Mouse (Mus musculus) lung, postnatal 36 days (tissue): ENCODE data around the gene Htr6.

Experiments used
- DNase-seq: peaks from one replicate; pipeline ENCODE4 v3.0.0; 2022; ENCODE audit warnings: mixed read lengths

Gene Htr6

DNA sequence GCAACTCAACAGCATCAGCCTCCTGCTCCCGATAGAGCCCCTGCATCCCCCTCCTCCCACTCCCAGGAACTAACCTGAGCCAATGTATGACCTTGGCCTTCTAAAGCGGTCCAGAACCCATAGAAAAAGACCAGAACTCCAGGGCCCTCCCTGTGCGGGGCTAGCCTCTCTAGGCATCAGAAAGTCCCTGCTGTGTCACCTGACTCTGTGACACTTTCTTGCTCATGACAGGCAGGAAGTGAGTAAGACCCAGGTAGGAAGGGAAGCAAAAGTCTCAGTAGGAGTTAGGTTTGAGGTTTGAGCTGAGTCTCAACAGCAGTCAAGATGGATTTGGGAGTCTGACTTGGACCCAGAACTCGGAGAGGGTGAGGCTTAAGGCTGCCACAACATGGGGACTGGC lies 11.6 kb upstream of the Htr6 start:
- no peak for DNase-seq

DNA sequence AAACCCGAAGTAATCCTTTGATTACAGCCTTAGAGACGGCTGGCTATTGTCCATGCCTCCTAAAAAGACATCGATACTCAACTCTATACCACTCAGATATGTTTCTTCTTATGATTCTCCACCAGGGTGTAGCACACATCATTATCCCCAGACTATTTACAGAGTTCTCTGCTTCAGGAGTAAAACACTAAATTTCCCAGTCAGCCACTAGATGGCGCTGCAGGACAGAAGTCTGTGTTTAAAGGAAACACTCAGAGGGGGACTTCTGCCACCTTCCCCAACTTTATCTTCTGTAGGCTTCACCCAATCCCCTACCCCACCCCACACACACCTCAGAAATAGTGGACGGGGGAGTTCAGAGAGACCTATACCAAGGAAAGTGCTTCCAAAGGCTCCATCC lies 10.7 kb upstream of the Htr6 start:
- peak; percentile 91 for DNase-seq

DNA sequence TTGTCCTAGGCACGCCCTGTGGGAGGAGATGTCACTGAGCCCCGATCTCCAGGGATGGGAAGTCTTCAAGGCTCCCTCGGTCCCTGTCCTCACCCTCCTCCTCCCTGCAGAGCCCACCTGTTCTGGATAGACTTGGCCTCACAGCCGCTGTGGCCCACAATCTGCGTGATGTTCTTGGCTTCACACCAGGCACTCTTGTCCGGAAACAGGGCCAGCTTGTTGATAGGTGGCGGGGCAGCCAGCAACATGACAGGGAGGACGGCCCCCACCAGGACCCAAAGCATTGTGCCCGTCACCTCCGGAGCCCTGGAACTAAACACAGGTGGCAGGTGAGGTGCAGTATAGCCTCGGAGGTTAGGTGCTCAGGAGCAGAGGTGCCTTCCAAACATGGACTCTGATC lies 10.0 kb upstream of the Htr6 start:
- DNase-seq, result no peak

DNA sequence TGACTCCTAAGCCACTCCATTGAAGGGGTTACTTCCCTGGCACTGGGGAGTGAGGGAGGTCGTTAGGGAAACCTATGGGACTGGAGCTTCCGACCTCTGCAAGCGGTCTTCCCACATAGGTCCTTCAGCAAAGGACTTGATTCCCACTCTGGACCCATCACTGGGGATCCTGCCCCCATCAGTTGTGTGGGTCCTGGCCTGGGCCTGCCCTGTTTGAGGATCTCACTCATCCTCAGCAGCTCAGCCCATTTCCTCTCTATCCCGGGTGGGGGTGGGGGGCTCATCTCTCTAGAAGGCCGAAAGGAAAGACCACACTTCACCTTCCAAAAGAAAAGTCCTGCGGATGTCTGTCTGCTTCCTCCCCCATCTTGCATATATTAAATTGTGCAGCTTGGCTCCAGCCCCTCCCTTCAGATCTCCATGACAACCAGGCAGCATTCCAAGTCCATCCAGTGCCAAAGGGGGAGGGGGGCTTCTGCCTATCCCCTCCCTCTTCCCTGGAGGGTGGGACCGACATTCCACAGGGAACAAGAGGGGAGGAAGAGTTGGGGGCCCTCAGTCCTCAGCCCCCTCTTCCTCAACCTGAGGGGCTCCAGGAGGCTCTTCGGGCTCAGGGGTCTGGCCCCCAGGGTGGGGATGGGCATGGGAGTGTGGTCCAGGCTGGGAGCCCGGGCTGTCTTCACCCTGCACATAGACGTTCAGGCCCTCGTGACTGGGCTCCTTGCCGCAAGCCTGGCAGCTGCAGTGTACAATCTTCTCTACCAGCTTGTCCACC lies 7.6 kb upstream of the Htr6 start:
- DNase-seq, result no peak

DNA sequence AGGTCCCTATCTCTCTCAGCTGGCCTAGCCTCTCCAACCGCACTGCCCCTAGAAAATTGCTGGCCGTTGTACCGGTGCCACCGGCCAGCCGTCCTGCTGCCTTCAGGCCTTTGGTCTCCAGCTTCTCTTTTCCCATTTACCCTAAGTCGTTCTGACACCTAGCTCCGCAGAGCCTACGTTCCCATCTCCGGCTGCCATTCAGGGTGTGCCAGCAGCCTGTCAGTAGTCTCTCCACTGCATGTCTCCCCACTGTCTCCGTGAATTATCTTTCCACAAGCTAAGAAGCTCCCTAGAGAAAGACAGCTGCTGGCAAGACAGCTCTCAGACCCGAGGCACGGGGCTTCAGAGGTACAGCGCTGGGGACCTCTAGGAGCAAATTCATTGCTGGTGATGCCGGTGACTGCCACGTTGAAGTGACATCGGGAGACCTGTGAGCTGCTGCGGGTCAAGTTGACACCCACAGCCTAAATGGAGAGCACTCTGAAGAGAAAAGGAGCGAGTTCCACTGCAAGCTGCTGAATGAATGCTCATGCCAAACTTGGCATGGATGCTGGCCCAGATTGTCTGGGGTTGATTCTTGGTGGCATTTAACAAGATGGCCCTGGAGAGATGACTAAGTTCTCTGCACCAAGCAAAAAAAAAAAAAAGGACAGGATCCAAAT lies 6.0 kb upstream of the Htr6 start:
- no peak for DNase-seq

DNA sequence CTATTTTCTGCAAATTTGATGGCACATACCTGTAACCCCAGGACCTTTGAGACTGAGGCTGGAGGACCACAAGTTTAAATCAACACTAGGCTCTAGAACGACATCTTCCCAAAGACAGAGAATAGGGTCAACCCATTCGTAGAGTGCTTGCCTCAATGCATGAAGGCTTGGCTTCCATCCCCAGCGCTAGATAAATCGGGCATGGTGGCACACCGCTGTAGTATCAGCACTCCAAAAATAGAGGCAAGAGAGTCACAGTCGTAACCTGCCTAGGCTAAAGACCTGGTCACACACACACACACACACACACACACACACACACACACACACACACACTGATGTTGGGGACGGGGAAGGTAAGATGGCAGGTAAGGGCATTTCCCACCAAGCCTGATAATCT lies 4.9 kb upstream of the Htr6 start:
- no peak for DNase-seq

DNA sequence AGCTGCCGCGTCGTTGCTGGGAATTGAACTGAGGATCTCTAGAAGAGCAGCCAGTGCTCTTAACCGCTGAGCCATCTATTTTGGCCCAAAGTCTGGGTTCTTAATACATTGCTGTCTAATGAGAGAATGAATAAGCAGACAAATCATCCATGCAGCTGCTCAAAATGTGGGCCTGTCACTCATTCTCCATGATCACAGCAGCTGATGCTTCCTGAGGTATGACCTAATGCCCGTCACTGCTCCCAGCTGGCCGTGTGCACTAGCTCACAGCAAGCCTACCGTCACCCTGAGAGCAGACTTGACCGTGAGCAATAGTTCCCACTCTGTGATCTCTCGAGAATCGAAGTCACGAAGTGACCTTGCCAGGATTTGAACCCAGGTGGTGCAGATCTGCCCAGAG lies 4.1 kb upstream of the Htr6 start:
- no peak for DNase-seq

DNA sequence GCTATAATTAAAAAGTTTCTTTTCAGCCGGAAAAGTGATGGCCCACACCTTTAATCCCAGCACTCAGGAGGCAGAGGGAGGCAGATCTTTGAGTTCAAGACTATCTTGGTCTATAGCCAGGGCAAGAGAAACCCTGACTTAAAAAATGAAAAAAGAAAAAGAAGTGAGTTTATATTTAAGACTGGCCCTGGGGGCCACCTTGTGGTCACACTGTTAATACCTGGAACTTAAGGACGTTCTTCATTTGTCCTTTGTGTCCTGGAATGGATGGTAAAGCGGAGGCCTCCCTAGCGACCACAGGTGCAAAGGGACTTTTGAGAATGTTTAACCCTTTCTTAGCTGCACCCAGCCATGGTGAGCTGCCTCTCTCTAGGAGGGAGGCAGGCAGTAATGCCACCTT lies 3.4 kb upstream of the Htr6 start:
- peak; percentile 48 for DNase-seq

DNA sequence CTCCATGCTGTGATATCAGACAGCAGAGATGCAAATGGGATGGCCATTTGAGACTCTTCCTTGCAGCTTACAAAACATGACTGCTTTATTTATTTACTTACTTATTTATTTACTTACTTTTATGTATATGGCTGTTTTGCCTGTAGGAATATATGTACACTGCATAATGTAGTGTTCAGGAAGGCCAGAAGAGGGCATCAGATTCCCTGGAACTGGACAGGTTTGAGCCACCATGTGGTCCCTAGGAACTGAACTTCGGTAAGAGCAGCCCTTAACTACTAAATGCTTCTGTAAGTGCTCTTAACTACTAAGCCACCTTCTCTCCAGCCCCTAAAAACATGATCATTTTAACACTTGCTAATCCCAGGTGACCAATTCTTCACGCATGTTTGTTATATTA lies 2.9 kb upstream of the Htr6 start:
- peak; percentile 72 for DNase-seq

DNA sequence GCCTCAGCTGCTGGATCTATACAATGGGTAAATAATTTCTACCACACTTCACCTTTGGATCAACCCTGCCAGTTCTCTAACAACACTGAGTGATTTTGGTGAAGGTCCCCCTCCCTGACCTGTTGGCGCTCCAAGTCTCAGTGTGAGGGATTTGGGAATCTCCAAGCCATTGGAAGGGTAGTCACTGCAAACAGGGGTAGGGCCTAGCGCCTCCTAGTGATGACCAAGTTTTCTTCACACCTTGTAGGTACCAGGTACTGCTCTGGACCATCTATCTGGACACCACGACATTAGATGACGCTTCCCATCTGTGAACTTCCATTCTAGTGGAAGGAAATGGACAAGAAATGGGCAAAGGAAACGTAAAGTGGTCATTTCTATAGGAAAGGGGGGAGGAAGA lies 545 bp upstream of the Htr6 start:
- peak; percentile 49 for DNase-seq

DNA sequence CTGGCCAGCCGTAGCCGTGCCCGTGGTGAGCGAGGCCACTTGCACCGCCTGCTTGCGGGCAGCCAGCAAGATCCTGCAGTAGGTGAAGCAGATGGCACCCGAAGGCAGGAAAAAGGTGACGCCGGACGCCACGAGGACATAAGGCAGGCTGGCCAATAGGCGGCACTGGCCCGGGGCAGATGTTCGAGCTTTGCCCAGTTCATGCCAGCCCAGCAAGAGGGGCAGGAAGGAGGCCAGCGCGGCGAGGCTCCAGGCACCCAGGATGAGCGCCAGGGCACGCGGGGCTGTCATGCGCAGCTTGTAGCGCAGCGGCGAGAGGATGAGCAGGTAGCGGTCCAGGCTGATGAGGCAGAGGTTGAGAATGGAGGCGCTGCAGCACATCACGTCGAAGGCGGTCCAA lies 1.3 kb downstream of the Htr6 start:
- no peak for DNase-seq

DNA sequence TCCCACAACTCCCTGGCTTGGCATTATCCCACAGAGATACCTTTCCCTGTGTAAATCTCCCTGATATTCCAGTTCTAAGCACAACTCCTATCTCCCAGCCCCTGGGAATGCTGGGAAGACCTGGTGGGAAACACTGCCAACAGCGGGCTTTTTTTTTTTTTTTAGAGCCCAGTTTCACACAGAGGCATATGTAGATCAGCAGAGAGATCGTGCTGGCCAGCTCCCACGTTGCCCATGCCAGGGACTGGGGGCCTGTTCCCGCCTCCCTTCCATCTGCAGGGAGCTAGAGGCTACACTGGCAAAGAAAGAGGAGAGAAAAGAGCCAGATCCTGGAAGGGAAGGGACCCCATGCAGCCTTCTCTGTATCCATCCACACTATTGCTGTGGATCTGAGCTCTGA lies 7.1 kb downstream of the Htr6 start:
- no peak for DNase-seq

DNA sequence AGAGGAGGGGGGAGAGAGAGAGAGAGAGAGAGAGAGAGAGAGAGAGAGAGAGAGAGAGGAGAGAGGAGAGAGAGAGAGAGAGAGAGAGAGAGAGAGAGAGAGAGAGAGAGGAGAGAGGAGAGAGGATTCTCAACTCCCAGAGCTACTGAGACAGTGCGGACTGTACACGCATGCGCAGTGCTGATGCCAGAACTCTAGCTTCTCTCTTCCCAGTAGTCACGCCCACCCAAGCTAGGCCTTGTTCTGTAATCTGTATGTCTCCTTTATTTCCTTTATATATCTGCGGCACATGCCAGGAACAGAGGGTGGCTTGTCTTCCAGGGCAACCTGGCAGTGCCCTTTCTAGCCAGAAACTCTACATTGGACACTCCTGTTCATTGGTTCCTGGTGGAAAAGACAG lies 10.5 kb downstream of the Htr6 start:
- DNase-seq, result no peak

DNA sequence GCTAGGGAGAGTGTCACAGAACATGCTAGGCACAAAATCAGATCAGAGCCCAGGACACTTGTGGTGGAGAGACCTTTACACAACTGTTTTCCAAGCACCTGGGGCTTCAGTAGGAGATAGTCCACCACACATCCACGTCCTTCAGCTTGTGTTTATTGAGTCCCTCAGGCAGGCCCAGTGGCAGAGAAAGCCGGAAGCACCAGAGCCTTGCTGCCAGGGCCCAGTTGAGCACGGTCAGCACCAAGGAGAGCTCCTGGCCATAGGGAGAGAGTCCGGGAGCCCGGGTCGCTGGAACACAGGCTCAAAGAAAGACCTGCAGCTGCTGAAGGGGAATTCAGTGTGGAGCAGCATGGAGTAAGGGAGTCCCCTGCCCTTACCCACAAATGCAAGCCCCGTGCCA lies 15.8 kb downstream of the Htr6 start:
- peak; percentile 21 for DNase-seq

DNA sequence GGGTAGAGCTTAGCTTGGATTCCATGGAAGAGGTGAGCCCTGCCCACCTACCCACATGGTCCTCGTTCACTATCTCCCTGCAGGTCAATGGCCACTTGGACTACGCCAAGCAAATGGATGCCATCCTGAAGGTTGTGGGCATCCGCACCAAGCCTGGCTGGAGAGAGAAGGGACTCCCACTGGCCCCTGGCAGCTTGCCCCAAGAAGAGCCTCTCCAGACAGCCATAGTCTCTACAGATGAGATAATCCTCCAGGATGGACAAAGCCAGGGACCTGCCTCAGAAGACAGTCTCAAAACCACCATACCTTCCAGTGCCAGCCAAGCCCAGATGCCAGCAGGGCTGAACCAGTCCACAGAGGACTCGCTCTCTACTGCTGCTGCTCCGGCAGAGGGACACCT lies 17.3 kb downstream of the Htr6 start:
- no peak for DNase-seq

DNA sequence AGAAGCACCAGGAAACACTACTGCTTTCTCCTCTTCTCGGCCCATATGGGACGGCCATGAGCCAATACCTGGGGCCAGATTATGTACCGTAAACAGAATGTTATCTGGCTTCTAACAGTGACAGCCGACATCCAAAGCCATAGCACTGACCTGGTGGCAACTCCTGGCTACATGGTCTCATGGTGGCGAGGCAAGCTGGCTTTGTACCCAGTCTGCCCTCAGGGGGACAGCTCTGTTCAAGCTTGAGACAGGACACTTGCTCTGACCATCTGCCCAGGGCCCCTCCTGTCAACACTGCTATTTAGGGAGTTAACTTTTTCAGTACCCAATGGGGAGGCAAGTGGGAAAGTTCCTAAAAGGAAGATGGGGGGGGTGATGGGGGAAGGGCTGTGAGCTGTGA lies 18.1 kb downstream of the Htr6 start:
- DNase-seq, result no peak

DNA sequence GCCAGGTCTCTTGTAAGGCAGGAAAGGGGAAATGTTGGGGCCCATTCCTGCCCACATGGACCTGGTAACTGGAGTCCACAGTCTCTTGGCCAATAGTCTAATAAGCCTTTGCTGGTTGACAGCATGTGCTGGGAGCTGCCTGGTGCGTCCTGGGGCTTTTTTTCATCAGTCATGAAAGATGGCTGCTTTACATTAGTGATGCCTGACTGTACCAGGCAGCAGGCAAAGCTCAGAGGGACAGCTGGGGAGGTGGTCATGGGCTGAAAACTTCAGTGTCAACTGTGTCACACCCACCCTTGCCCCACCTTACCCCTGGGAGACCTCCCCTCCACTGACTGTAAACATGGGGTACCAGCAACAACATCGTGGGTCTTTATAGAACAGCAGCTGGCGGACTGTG lies 19.6 kb downstream of the Htr6 start:
- DNase-seq, result no peak

DNA sequence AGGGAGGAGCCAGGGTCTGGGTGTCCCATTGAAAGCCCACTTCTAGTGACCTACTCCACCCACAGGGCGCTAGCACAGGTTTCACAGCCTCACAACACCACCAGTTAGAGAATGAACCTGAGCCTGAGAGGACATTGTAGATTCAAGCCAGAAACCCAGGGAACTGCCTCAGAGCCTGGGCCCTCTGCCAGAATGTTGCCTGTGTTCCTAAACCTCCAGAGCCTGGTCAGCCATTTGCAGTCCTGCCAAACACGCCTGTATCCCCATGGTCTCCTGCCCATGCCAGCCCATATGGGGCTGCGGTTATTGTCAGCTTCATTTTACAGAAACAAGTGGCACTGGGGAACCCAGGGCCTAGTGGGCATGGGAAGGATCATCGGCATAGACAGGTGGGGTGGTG lies 20.0 kb downstream of the Htr6 start:
- DNase-seq, result no peak

DNA sequence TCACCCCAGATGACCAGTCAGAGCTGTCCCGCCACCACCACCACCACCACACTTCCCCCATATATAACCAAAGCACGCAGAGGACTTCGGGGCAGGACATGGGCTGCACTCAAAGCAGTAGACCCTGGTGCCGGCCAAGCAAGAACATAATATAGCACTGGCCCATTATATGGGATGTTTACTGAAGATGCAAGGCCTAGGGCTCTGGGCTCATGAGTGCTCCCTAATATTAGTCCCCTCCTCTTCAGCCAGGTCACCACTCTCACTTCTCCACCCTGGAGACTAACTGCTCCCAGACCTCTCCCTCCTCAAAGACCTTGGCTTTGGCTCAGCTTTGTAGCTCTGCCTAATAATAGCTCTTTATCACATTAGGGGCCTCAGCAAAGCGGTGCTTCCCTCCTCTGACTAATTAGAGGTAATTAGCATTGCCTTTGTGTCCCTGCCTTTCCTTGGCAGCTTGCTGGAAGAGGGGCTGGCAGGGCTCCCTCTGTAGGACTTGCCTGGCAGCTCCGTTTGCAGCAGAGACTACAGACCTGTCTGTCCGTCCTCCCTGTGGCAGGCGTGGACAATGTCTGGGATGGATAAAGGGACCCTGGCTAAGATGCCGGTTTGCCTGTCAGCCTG lies 21.0 kb downstream of the Htr6 start:
- DNase-seq, result no peak

DNA sequence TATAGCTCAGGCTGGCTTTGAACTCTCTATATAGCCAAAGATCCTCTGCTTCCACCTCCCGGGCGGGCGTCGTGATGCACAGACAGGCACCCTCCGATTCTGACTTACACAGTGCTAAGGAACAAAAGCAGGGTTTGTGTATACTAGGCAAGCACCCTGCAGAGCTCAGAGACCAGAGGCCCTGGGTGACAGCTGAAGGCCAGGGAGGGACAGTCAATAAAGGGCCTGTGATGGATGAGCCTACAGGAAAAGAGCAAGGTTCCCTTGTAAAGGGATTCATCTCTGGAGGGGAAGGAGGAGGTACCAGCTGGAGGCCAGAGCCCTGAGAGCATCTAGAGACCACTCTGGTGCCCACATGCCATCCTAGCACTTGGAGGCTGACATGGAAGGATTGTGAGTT lies 22.0 kb downstream of the Htr6 start:
- no peak for DNase-seq

DNA sequence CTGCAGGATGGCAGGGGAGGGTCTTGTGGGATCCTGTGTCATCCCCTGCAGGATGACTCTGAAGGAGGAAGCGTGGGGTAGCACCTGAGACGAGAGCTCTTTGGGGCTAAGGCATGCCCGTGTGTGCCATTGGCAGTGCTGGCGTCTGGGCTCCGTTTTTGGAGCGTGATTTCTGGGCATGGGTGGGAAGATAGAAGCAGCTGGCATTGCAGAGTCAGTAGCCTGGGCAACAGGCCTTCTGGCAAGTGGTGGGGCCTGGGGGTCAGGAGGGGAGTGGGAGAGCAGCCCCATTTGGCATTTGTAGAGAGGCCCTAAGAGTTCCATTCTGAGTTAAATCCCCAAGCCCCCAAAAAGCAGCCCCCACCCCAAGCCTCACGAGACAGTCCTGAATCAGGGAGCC lies 22.6 kb downstream of the Htr6 start:
- no peak for DNase-seq

DNA sequence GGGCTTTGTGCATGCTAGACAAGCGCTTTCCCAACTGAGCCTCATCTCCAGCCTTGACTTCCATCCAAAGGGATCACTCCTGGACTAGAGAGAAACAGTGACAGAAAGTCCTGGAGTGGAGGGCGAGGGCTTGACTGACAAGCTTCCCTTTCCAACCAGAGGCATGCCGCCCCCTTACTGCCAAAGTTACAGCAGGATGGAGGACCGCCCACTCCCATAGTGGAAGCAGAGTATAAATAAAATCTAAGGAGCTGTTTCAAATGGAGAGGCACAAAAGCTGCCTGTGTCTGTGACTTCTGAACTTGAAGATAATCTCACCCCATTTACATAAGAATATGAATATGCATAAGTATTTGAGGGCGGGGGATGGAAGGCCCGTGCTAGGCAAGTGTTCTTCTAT lies 26.9 kb downstream of the Htr6 start:
- DNase-seq, result no peak

DNA sequence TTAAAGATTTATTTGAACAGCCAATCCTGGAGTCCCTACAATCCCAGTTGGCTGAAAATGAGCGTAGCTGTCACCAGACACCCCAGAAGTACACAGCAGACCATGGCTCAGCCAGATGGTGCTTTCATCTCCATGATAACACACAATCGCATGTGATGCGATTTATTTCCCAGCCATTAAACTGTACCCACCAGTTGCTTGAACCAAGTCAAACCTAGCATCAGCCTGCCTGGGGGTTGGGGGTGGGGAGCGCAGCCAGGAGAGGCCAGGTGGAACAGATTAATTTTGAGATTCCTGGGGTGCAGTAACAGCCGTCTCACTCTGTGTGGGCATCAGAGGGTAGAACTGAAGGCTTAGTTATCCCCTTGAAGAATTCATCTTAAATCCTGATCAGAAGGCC lies 29.0 kb downstream of the Htr6 start:
- DNase-seq, result no peak

DNA sequence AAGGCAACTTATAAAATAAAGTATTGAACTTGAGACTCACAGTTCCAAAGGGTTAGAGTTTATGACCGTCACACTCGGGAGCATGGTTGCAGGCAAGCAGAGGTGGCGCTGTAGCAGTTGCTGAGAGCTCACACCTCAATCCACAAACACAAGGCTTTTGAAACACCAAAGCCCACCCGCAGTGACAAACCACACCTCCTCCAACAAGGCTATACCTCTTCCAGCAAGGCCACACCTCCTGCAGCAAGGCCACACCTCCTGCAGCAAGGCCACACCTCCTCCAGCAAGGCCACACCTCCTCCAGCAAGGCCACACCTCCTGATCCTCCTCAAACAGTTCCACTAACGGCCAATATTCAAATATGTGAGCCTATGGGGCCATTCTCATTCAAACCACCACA lies 30.8 kb downstream of the Htr6 start:
- no peak for DNase-seq

DNA sequence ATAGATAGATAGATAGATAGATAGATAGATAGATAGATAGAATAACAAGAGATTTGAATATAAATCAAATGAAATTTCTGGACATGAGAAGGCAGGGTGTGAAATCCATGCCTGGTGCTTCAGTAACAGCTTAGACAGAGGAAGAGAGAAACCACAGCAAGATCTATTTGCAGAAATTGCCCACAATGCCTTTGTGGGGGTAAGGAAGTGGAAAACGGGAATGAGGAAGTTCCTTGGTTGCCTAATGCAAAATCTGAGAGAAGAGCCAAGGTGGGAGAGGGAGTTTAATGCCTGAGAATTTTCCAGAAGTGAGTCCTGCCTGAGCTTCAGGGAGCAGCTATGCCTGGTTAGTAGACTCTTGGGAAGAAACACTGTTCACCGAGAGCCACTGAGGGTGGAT lies 31.8 kb downstream of the Htr6 start:
- peak; percentile 6 for DNase-seq
